In the genomic region with DNA sequence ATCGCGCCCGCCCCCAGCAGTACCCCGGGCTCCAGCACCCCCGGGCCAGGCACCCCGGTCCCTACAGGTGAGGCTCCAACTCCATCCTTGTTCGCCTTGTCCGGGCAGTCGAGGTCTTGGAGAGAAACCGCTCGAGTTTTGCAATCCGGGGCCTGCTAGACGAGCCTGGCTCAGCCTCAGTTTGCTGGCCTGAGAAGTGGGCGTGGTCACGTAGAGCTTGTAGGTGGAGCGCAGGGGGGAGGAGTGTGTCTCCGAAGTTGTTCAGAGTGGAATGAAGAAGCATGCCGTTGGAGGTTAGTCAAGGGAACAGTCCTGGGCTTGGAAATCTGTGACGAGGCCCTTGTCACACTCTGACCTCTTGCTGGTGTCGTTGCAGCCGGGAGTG, we compare ENCODE assay signal across 8 mouse cellular contexts. TPM values are rescaled to one million over a fixed set of nuclear protein-coding genes. Genes with fewer than 3 reads are reported as not detected.
DNase-seq lines count a peak whose midpoint lies in the region; ATAC-seq and TF ChIP-seq lines count a peak whose summit lies in the region.

No protein-coding gene starts in this region.

- DNase-seq in right cerebral cortex, adult 18-20 months, result peak; percentile 75
- DNase-seq in right cerebral cortex, postnatal 4 days, result no peak
- peak; percentile 89 for DNase-seq in kidney, postnatal 14 days
- peak; percentile 87 for DNase-seq in testis, postnatal 14 days (ENCODE audit: low spot score)
- no peak for DNase-seq in retina, postnatal 1 day

- ATAC-seq in forebrain, embryonic 16.5 days, result no peak; the same call in 1 of the 2 replicates

- H3K27ac ChIP-seq in bone marrow, adult 2 months (ENCODE audit: control insufficient read depth, insufficient read depth, low read depth, low read length, poor library complexity), result peak overlapping the region; percentile 97
- peak overlapping the region; percentile 56 for H3K27ac ChIP-seq in forebrain, embryonic 16.5 days (ENCODE audit: low read length)

- peak overlapping the region; percentile 67 for H3K9ac ChIP-seq in forebrain, embryonic 16.5 days (replicated peaks; ENCODE audit: low read depth, low read length)

- WGBS in bone marrow, adult 2 months, result 3% methylated on average over 21 of the region's 21 CpGs
- WGBS in forebrain, embryonic 16.5 days, result under 1% methylated on average over 21 of the region's 21 CpGs

- peak overlapping the region; percentile 70 for H3K4me3 ChIP-seq in bone marrow, adult 2 months (replicated peaks; ENCODE audit: control insufficient read depth, low read depth, low read length)
- H3K4me3 ChIP-seq in forebrain, embryonic 16.5 days (replicated peaks; ENCODE audit: low read length), result peak overlapping the region; percentile 69
- peak overlapping the region; percentile 96 for H3K4me3 ChIP-seq in megakaryocyte, embryonic 14.5 days (replicated peaks)

- H3K4me2 ChIP-seq in forebrain, embryonic 16.5 days (ENCODE audit: low read length), result peak overlapping the region; percentile 80

- peaks cover 6% of the 10 kb centered on the region for H3K27me3 ChIP-seq in forebrain, embryonic 16.5 days (replicated peaks; ENCODE audit: control insufficient read depth, insufficient read depth, low read length)
- peaks cover 6% of the 10 kb centered on the region for H3K27me3 ChIP-seq in megakaryocyte, embryonic 14.5 days (replicated peaks)

- no peak for TF ChIP-seq CTCF in bone marrow, adult 2 months (IDR thresholded peaks at IDR 0.05; ENCODE audit: control insufficient read depth, insufficient read depth, low read length)

- H3K4me1 ChIP-seq in bone marrow, adult 2 months (ENCODE audit: control insufficient read depth, insufficient read depth, low read length), result peaks cover 3% of the 10 kb centered on the region; the same call in 1 of the 2 replicates
- H3K4me1 ChIP-seq in forebrain, embryonic 16.5 days (replicated peaks; ENCODE audit: control insufficient read depth, insufficient read depth, low read length), result peaks cover 43% of the 10 kb centered on the region
- peaks cover 66% of the 10 kb centered on the region for H3K4me1 ChIP-seq in megakaryocyte, embryonic 14.5 days

- no peak for TF ChIP-seq POLR2A in bone marrow, adult 2 months (IDR thresholded peaks at IDR 0.05; ENCODE audit: borderline replicate concordance, control insufficient read depth, low read depth, low read length)

- H3K9me3 ChIP-seq in forebrain, embryonic 16.5 days (ENCODE audit: control insufficient read depth, low read length), result no peaks in the 10 kb centered on the region
- H3K9me3 ChIP-seq in megakaryocyte, embryonic 14.5 days, result no peaks in the 10 kb centered on the region

- no peaks in the 10 kb centered on the region for H3K36me3 ChIP-seq in forebrain, embryonic 16.5 days (ENCODE audit: control insufficient read depth, insufficient read depth)
- peaks cover 28% of the 10 kb centered on the region for H3K36me3 ChIP-seq in megakaryocyte, embryonic 14.5 days (replicated peaks; ENCODE audit: low read length)

RNA-seq across cellular contexts. Expression of a gene that starts 0.5 kb away (rescaled TPM):
- polyA plus RNA-seq in bone marrow, adult 2 months (2011; ENCODE audit: insufficient read depth, insufficient read length, low replicate concordance, missing spikeins), result 93.3 and 143 TPM in 2 replicates
- polyA plus RNA-seq in forebrain, embryonic 16.5 days (2015; fragmentation: Nextera tagmentation; extraction: Ambion mirVana), result 76.6 and 80.3 TPM in 2 replicates
- polyA plus RNA-seq in megakaryocyte, embryonic 14.5 days (2012; ENCODE audit: insufficient read depth, low replicate concordance), result 140 and 181 TPM in 2 replicates

RNA-seq across cellular contexts. Expression of a gene that starts 2.4 kb away (rescaled TPM):
- 72.3 and 159 TPM in 2 replicates for polyA plus RNA-seq in bone marrow, adult 2 months (2011; ENCODE audit: insufficient read depth, insufficient read length, low replicate concordance, missing spikeins)
- 49.6 and 75.5 TPM in 2 replicates for polyA plus RNA-seq in forebrain, embryonic 16.5 days (2015; fragmentation: Nextera tagmentation; extraction: Ambion mirVana)
- 122 and 153 TPM in 2 replicates for polyA plus RNA-seq in megakaryocyte, embryonic 14.5 days (2012; ENCODE audit: insufficient read depth, low replicate concordance)

RNA-seq across cellular contexts. Expression of a gene that starts 16.1 kb away (rescaled TPM):
- not detected in 2 replicates for polyA plus RNA-seq in bone marrow, adult 2 months (2011; ENCODE audit: insufficient read depth, insufficient read length, low replicate concordance, missing spikeins)
- polyA plus RNA-seq in forebrain, embryonic 16.5 days (2015; fragmentation: Nextera tagmentation; extraction: Ambion mirVana), result not detected in 2 replicates
- not detected in 2 replicates for polyA plus RNA-seq in megakaryocyte, embryonic 14.5 days (2012; ENCODE audit: insufficient read depth, low replicate concordance)

RNA-seq across cellular contexts. Expression of a gene that starts 28.2 kb away (rescaled TPM):
- 22.0 and 53.5 TPM in 2 replicates for polyA plus RNA-seq in bone marrow, adult 2 months (2011; ENCODE audit: insufficient read depth, insufficient read length, low replicate concordance, missing spikeins)
- 91.4 and 91.6 TPM in 2 replicates for polyA plus RNA-seq in forebrain, embryonic 16.5 days (2015; fragmentation: Nextera tagmentation; extraction: Ambion mirVana)
- 293 and 434 TPM in 2 replicates for polyA plus RNA-seq in megakaryocyte, embryonic 14.5 days (2012; ENCODE audit: insufficient read depth, low replicate concordance)

RNA-seq across cellular contexts. Expression of a gene that starts 38.1 kb away (rescaled TPM):
- 13.5 and 18.0 TPM in 2 replicates for polyA plus RNA-seq in bone marrow, adult 2 months (2011; ENCODE audit: insufficient read depth, insufficient read length, low replicate concordance, missing spikeins)
- polyA plus RNA-seq in forebrain, embryonic 16.5 days (2015; fragmentation: Nextera tagmentation; extraction: Ambion mirVana), result not detected in 2 replicates
- polyA plus RNA-seq in megakaryocyte, embryonic 14.5 days (2012; ENCODE audit: insufficient read depth, low replicate concordance), result not detected in 2 replicates

Comparison
In these comparisons a context has a peak if more than half of its experiments do, and no peak if none do; other contexts are left out.
1. DNase-seq: peak in right cerebral cortex, adult 18-20 months (single experiment), kidney, postnatal 14 days (single experiment) and testis, postnatal 14 days (single experiment); none in right cerebral cortex, postnatal 4 days (single experiment) and retina, postnatal 1 day (single experiment).
2. Peak in every context shown above with its lines, with median percentiles within 50 percentile points of each other: H3K4me3 ChIP-seq.